Mouse (Mus musculus) liver, embryonic 18 days (tissue): ENCODE results near the gene Usp25. TPM values are rescaled to one million over a fixed set of nuclear protein-coding genes. Genes with fewer than 3 reads are reported as not detected.

Source experiments
- polyA plus RNA-seq: library from polyadenylated mRNA; depleted of rRNA; stranded (reverse); fragments of >200 nt; gene quantifications from 2 replicates; pipeline ENCODE4 v1.2.3, GENCODE M21; 2012; rRNA removed

The Usp25 gene
- 20.2 and 21.4 TPM in 2 replicates for polyA plus RNA-seq

GRCm38 (mm10) chr16:77013427-77014320 lies at the start of gene Usp25:
Gene Usp25, plus strand, starts transcription at chr16:77013706.

